Mouse (Mus musculus): ENCODE results near the gene Spaca1.
A peak's percentile ranks its signal among the peaks of the same experiment; 100 is the strongest.
"Not testable (repeated sequence)": the region's sequence is repeated elsewhere in the genome, so short reads cannot be mapped to it uniquely, and the experiment has no call there.

The Spaca1 gene

DNA sequence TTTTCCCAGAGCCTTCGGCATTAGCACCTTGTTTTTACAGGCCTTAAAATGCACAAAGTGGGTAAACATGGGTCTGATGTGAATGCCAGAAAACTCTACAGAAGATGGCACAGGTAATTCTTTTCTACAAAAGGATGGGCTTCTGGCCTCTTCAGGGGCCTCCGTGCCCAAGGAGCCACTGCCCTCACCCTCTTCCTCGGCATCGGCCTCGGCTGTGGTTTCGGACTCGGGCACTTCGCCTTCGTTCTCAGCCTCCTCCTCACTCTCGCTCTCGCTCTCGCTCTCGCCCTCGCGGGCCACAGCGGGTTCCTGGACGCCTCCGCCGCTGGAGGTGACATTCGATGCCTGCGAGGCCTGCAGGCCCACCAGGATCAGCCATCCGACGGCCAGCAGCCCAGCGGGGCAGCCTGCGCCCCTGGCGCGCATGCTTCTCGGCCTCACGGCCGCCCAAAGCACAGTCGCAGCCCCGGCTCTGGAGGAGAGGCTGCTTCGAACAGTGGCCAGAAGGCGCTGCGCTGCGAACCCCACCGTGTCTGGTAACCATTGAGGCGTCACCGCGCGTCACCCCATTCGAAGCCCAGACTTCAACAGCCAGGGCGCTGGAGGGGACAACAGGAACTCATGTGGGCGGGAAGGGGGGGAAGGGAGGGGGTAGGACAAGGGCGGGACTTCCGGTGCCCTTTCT is at the start of gene Spaca1:
Gene Spaca1 (minus strand): TSS at position 621 of the 685 bp plus-strand sequence.
- peak; percentile 1 for DNase-seq

DNA sequence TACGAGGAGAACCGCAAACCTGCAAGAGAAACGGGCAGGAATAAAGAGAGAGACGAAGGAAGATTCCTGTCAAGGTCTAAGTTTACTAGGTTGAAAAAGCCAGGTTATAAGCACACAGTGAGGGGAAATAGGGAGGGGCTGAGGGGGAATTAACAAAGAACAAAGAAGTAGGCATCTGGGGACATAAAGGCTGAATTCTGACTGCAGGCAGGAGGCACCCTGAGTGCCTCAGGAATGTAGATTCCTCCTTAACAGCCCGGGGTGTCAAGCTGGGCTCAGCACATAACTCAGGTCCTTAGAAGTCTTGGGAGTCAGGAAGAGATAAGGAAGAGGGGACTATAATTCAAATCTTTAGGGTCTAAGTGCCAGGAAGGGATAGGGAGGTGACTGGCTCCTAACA is 37.3 kb upstream of the Spaca1 start:
- DNase-seq = not testable (repeated sequence)

DNA sequence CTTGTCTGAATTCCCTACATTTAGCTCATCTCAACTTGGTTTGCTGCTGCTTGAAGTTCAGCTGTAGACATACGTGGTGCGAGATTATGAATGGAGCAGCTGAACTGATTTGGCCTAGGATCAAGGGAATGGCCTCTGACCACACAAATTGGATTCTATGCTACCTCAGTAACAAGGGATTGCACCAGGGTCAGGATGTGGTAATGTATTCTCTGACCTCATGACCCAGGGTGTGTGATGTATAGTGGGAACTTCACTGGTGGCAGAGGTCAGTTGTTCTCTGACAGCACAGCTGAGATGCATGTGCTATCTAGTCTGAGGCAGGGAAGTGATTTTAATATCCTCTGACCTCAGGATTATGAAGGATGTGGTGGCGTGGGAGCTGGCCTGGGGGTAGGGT is 31.1 kb upstream of the Spaca1 start:
- DNase-seq = no peak

DNA sequence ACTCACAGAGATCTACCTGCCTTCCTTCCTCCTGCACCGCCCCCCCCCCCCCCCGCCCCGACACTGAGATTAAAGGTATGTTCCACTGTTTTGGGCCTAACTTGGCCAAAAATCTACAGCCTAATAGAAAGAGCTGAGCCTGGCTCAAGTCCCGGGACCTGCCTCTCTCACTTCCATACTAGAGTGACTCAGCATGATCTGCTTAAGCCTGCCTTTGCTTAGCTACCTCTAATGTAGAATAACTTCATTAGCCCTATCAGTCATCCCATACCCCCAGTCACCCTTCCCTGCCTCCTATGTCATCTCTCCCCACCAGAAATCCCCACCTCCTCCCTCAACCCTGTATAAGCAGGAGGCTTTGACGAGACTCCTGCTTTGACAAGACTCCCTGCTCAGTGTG is 19.0 kb upstream of the Spaca1 start:
- DNase-seq = no peak

DNA sequence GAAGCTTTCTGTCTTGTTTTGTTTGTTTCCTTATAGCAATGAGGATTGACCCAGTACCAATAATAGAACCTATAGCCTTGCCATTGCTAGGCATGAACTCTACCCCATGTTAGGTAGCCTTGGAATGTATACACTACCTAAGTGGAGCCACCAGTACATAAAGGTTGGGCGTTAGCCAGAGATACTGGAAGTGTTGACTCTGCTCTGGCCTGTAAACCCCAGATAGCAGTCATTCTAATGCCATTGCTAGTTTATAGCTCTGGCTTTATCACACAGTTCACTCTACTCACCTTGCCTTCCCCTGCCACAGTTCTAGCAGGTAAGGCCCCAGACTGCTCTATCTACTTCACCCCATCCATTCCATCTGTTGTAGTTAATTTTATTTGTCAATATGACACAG is 8.3 kb upstream of the Spaca1 start:
- no peak for DNase-seq

DNA sequence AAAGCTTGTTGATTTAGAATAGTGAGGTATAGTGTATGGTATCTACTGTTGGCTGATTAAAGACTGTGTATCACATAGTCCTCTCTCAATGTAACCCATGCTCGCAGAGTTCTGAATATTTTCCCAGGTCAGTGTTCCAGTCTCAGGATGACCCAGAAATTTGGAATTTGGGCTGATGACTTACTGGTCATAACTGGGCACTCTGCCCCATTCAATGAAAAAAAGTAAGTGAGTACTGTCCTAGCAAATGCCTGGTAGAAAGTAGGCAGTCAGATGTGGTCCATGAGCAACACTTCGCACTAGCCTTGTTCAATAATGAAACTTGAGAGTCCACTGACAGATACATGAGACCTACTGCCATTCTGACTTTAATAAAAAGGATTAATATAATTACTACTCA is 23.2 kb downstream of the Spaca1 start:
- DNase-seq = no peak

DNA sequence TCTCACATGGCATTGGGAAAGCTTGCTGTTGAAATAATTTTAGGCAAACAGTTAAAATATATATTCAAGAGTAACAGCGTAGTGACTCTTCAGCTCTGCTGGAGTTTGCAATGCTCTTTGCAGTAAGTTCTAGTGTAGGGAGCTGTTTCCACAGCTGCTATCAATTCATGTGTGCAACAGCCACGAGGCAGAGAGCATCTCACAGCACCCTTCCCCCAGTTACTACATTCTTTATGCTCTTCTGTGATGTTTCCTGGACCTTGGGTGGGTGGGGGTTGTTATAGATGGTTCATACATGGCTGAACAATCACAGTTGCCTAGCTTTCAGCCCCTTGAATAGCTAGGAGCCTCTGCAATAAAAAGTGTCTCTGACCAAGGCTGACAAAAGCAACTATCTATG is 28.5 kb downstream of the Spaca1 start:
- DNase-seq = no peak

DNA sequence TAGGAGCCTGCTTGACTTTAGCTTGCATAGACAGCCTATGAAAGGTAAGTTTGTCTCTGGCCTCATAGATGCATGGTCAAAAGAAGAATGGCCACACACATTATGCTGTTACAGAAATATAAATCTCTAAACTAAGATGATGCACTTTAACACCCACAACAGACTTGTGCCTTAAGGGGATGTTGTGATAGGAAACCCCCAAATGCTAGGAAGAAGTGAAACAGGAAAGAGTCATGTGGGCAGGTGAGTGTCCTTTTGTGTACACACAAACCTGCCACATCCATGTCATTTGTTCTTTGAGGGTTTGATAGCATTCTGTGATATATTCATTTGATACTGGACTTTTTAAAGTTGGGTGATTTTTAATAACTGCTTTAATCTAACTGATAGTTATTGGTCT is 53.6 kb downstream of the Spaca1 start:
- no peak for DNase-seq

DNA sequence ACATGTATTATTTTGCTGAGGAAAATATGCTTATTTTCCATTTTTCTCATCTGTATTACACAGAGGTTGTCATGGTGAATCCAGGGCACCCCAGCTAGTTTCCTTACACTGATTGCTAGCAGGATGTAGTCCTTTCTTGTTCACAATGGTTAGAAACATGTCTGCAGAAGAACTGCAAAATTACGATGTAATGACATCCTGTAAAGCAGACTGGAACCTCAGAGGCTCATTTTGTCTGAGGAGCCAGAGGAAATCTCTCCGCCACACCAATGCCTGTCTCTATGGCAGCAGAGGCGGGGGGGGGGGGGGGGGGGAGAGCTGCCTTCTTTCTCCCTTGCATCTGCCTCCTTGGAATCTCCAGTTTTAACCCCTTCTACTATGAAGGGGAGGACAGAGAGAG is 57.3 kb downstream of the Spaca1 start:
- DNase-seq = no peak

DNA sequence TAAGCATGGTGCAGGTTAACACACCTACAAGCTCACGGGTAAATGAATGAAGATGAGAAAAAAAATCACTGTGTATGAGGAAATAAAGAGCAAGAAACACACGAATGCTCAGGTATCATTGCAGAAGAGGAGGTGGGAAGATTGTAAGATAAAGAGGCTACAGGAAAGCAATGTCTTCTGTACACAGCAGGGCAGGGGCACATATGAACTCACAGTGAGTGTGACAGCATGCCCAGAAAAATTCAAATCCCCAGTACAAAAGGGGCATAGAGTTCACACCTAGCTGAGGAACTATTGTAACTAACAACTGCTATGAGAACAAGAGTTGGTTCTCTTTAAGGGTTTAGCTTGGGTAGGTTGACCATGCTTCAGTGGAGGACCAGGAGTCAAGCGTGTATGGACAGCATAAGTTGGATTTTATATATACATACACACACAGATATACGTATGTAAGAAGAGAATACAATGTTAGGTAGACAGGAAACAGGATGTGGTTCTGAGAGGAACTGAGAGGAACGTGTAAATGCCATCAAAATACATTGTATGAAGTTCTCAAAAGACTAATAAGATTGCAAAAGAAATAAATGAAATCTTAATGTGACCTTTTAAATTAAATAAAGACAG is 61.4 kb downstream of the Spaca1 start:
- peak; percentile 21 for DNase-seq

All from thymus, postnatal 25 days (tissue).